Mouse (Mus musculus): ENCODE measurements around the gene Fads3. TPM values are rescaled to one million over a fixed set of nuclear protein-coding genes. Genes with fewer than 3 reads are reported as not detected.

The Fads3 gene
- polyA plus RNA-seq (2015; fragmentation: Nextera tagmentation; extraction: Ambion mirVana), result 17.2 and 17.6 TPM in 2 replicates

DNA sequence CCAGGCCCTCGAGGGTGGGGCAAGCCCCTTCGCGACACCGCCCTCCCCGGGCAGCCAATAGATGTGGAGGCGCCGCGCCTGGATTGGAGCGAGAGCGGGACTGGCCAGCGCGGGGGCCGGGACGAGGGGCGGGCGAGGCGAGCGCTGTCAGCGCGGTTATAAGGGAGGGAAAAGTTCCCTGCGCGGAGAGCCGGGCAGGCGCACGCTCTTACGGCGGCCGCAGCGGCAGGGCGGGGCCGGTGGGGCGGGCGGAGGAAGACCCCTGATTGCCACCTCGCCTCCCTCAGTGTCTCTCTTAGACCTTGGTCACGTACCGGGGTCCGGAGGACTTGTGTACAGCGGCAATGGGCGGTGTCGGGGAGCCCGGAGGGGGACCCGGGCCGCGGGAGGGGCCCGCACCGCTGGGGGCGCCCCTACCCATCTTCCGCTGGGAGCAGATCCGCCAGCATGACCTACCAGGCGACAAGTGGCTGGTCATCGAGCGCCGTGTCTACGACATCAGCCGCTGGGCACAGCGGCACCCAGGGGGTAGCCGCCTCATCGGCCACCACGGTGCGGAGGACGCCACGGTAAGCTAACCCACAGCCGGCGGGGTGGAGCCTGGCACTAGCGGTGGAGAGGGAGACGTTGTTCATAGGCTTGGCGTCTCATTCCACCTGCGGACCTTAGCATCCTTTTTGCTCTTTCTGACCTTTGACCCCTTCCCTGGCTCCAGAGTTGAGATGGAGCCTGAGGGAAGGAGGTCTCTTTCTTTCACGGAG lies at the start of gene Fads3:
TSS of gene Fads3 (plus strand) at position 182 of the 761 bp plus-strand sequence.
- Histone ChIP-seq H3K9ac (peak within 1 kb of the TSS; percentile 53), H3K9me3 (no peaks in the 10 kb centered on the region), H3K4me2 (peak within 1 kb of the TSS; percentile 98), H3K4me1 (peaks cover 28% of the 10 kb centered on the region), H3K27me3 (replicated peaks) (no peaks in the 10 kb centered on the region), H3K36me3 (no peaks in the 10 kb centered on the region), H3K4me3 (replicated peaks) (peak within 1 kb of the TSS; percentile 74), H3K27ac (peak within 1 kb of the TSS; percentile 75)
- peak; percentile 88 for ATAC-seq (ENCODE audit: insufficient read depth, low FRiP score, low read depth)
- WGBS, result under 1% methylated on average over 67 of the region's 69 CpGs

DNA sequence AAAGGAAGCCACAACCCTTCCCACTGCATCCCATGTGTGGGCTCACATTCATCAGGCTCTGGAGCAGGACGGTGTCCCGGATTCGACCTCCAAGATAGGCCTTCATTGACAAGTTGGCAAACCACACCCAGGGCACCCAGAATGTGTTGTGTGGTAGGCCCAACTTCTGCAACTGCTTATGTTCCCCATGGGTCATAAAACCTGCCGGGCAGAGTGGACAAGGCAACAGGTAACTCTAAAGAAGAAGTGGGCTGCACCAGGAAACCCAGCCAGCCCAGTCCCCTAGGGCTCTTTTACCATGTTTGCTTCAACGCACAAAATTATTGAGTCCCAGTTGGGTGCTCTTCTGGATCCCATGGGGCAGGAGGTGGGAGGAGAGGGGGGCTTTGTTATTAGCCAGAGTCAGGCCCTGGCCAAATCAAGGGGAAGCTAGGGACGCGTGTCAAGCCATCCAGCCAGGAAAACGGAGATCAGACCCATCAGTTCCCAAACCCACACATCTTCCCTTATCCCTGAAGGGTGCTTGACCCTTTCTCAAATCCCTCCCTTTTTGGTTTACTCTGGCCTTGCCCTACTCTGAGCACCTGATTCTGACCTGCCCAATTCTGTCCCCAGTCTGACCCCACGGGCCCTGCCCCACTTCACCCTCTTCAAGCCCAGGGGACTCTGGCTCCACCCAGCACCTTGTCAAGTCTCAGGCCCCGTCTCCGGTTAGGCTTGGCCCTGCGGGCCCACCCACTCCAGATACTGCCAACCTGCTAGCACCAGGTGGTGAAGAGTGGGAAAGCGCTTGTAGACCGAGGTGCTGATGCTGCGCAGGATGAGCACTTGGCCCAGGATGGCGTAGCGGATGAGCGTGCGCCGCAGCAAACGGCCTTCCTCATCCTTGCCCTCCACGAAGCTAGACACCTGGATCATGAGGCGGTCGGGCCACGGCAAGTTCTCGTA lies 49.1 kb upstream of the Fads3 start:
- no peak overlapping the region for H3K27ac ChIP-seq
- ATAC-seq (ENCODE audit: insufficient read depth, low FRiP score, low read depth), result peak; percentile 24
- no peaks in the 10 kb centered on the region for H3K9me3 ChIP-seq
- no peaks in the 10 kb centered on the region for H3K27me3 ChIP-seq (replicated peaks)
- no peaks in the 10 kb centered on the region for H3K36me3 ChIP-seq
- 44% methylated on average over 26 of the region's 26 CpGs for WGBS
- no peak overlapping the region for H3K9ac ChIP-seq
- H3K4me1 ChIP-seq, result peaks cover 11% of the 10 kb centered on the region; the same call in 1 of the 2 replicates
- peak overlapping the region; percentile 49 for H3K4me2 ChIP-seq
- peak overlapping the region; percentile 20 for H3K4me3 ChIP-seq (replicated peaks)

DNA sequence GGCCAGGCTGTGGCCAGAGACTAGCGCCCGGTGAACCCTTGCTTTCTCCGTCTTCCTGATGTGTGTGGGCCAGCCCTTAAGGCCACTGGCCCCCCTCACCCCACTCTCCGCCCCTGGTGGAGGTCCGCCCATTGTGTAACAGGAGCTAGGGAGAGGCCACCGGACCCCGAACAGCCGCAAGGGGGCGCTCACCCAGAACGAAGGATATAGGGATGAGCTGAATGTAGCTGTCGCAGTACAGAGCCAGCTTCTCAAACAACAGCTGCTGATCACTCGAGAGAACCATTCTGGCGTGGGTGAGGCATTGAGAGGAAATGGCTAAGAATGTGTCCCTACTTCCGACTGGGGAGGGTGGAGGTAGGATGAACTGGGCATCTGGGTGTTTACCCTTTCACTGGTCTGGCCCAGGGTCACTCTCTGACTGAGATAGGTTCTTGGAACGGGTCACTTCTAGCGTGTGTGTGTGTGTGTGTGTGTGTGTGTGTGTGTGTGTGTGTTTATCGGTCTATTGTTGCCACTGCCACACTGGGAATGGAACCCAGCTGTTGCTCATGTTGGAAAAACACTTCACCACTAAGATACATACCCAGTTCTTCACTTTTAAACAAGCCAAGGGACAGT lies 48.2 kb upstream of the Fads3 start:
- Histone ChIP-seq H3K4me2 (peak overlapping the region; percentile 49), H3K36me3 (no peaks in the 10 kb centered on the region), H3K4me1 (peaks cover 11% of the 10 kb centered on the region; the same call in 1 of the 2 replicates), H3K4me3 (replicated peaks) (peak overlapping the region; percentile 20), H3K27me3 (replicated peaks) (no peaks in the 10 kb centered on the region), H3K9me3 (no peaks in the 10 kb centered on the region), H3K9ac (no peak overlapping the region), H3K27ac (no peak overlapping the region)
- peak; percentile 79 for ATAC-seq (ENCODE audit: insufficient read depth, low FRiP score, low read depth)
- 7% methylated on average over 17 of the region's 17 CpGs for WGBS

DNA sequence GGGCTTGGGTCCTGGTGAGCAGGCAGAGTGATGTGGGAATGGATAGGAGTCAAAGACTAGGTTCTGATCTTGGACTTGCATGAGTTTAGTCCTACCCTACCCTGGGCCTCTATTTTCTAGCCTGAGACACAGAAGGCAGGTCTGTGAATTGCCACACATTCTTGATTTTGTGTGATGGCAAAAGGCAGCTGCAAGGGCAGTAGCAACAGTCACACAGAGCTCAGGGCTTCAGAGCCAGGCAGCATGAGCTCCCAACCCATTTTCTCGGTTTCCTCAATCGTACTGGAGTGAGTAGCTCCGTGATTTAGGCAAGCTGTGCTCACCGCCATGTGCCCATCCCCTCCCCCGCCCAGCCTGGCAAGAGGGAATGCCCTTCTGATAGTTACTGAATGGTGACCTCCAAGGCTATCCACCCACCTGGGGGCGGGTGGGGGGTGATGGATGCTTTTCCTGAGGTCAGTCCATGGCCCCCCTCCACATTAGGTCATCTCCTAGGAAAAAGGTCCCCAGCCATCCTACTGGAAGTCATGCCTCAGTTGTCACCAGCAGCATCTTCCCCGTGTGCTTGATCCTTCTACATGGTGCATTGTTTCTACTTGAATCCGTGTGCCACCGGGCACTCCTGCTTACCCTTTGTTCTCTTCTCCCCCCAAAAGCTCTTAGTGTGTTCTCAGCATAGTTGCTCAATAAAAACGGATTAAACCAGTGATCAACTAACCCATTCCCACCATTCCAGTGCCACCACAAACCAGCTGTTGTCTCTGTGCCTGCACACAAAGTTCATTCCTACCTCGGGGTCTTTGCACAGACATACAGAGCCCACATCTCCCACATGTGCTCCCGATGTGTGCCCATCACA lies 43.9 kb upstream of the Fads3 start:
- Histone ChIP-seq H3K36me3 (no peaks in the 10 kb centered on the region), H3K4me3 (replicated peaks) (no peak overlapping the region), H3K4me1 (peaks cover 11% of the 10 kb centered on the region; the same call in 1 of the 2 replicates), H3K9ac (no peak overlapping the region), H3K27me3 (replicated peaks) (no peaks in the 10 kb centered on the region), H3K9me3 (no peaks in the 10 kb centered on the region), H3K27ac (no peak overlapping the region), H3K4me2 (no peak overlapping the region)
- no peak for ATAC-seq (ENCODE audit: insufficient read depth, low FRiP score, low read depth)
- 72% methylated on average over 12 of the region's 12 CpGs for WGBS

DNA sequence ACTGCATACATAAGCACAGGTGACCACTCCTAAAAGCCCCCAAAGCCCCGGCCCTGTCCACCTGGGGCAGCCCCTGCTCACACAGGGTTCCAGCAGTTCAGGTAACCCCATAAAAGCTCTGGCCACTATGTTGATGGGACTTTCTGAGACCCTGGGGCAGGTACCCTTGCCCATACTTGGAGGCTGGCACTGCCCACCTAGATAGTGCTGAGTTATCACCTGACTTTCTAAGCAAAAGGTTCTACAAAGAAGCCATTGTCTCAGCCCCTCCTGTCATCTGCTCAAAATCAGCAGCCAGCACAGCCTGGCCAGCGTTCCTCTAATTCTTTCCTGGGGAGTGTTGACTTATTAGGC lies 43.3 kb upstream of the Fads3 start:
- WGBS, result 65% methylated on average over 2 of the region's 2 CpGs
- no peak for ATAC-seq (ENCODE audit: insufficient read depth, low FRiP score, low read depth)
- no peaks in the 10 kb centered on the region for H3K9me3 ChIP-seq

DNA sequence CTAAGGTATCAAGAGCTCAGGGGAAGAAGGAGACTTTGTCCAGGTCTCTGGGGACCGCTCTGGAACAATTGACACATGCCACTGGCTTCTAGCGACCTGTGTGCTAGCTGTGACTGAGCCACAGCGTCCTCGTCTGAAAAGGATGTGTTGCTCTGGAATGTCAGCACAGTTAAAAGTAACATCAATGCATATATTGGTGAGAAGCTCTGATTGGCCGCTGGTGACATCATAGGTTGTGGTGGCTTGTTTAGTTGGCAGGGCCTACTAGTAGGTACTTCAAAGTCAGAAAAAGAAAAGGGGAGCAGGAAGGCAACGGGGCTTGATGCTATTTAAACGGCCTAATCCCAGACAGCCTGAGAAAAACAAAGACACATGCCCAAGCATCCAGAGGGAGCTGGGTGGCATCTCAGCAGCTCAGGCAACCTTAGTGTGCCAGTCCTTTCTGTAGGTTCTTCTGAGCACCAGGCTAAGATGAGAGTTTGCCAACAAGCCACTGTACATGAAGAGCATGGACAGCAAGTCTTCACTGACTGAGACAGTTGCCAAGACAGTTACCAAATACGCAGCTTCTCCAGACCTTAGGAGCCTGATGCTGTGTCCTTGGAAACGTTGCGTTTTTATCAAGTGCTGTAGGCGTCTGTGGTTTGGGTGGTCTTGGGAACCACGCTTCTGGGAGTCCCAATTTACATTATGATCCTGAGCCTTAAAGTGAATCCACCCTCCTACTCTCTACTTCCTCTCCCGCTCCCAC lies 42.5 kb upstream of the Fads3 start:
- no peaks in the 10 kb centered on the region for H3K27me3 ChIP-seq (replicated peaks)
- 64% methylated on average over 13 of the region's 13 CpGs for WGBS

More for the DNA sequence above, 43.3 kb upstream of the Fads3 start:
- Histone ChIP-seq H3K4me1 (peaks cover 6% of the 10 kb centered on the region; the same call in 1 of the 2 replicates), H3K9ac (no peak overlapping the region), H3K4me3 (replicated peaks) (no peak overlapping the region), H3K27ac (no peak overlapping the region), H3K4me2 (no peak overlapping the region), H3K27me3 (replicated peaks) (no peaks in the 10 kb centered on the region), H3K36me3 (no peaks in the 10 kb centered on the region)

DNA sequence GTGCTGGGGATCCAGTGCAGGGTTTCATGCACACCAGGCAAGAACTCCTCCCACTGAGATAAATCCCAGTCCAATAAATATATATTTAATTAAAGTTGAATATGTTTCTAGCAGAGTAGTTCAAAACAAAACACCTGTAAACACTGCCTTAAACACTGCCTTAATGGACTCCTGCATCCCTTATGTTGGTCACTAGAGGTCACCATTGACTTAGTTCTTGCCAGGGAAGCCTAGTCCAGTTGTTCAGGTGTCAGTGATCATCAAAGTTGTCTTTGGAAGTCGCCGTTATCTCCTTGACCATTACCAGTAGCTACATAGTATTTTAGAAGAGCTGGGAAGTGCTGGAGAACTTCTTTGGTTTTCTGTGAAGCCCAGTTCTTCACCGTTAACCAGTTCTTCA lies 41.0 kb upstream of the Fads3 start:
- ATAC-seq (ENCODE audit: insufficient read depth, low FRiP score, low read depth), result peak; percentile 48; the same call in 1 of the 2 replicates
- WGBS, result 17% methylated on average over 3 of the region's 3 CpGs
- H3K9ac ChIP-seq, result no peak overlapping the region

More for the DNA sequence above, 42.5 kb upstream of the Fads3 start:
- no peak overlapping the region for H3K4me3 ChIP-seq (replicated peaks)
- no peak overlapping the region for H3K4me2 ChIP-seq
- no peaks in the 10 kb centered on the region for H3K36me3 ChIP-seq
- no peak overlapping the region for H3K9ac ChIP-seq
- no peak for ATAC-seq (ENCODE audit: insufficient read depth, low FRiP score, low read depth)
- H3K27ac ChIP-seq, result no peak overlapping the region
- H3K4me1 ChIP-seq, result no peaks in the 10 kb centered on the region
- H3K9me3 ChIP-seq, result no peaks in the 10 kb centered on the region

DNA sequence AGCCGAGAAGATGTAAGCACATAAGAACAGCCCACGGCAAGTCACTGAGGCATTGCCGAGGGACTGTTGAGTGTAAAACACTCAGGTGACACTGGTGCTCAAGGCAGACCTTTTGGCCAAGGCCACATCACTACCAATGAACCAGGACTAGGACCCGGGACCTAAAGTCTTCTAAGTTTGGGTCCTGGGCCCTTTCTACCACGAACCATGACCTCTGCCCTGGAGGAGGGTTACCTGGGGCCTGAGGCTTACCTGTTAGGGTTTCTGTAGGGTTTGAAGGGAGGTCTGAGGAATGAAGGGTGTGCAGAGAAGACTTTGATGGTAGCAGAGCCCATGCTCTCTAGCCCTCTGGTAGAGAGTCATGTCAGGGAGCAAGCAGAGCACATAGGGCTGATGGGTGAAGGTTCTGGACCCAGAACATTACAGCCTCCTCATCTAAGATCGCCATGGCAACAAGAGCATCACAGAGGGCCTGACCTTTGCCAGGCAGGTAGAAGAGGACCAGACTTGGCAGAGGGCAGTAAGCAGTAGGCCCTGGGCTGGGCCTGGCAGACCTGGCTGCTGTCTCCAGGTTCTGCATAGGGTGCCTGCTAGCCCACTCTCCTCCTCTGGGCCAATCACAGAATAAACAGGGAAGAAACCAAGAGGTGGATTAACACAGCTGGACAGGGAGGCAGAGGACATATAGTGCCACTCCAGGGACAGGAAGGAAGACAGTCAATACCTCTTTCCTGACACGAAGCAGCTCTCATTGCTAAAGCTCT lies 40.0 kb upstream of the Fads3 start, which contains the start of the genes Best1 and Rab3il1:
TSS of gene Best1 (minus strand) at position 428 of the 764 bp plus-strand sequence.
TSS of gene Rab3il1 (plus strand) at position 464 of the 764 bp plus-strand sequence.
- Histone ChIP-seq H3K4me2 (no peak within 1 kb of the TSS), H3K36me3 (no peaks in the 10 kb centered on the region), H3K27ac (no peak within 1 kb of the TSS), H3K9ac (no peak within 1 kb of the TSS), H3K27me3 (replicated peaks) (no peaks in the 10 kb centered on the region), H3K4me1 (no peaks in the 10 kb centered on the region), H3K9me3 (no peaks in the 10 kb centered on the region), H3K4me3 (replicated peaks) (no peak within 1 kb of the TSS)
- no peak for ATAC-seq (ENCODE audit: insufficient read depth, low FRiP score, low read depth)
- WGBS, result 76% methylated on average over 7 of the region's 7 CpGs

More for the DNA sequence above, 41.0 kb upstream of the Fads3 start:
- H3K4me1 ChIP-seq, result no peaks in the 10 kb centered on the region
- no peaks in the 10 kb centered on the region for H3K9me3 ChIP-seq
- H3K27me3 ChIP-seq (replicated peaks), result no peaks in the 10 kb centered on the region
- H3K27ac ChIP-seq, result no peak overlapping the region
- H3K36me3 ChIP-seq, result no peaks in the 10 kb centered on the region
- H3K4me3 ChIP-seq (replicated peaks), result no peak overlapping the region
- no peak overlapping the region for H3K4me2 ChIP-seq

DNA sequence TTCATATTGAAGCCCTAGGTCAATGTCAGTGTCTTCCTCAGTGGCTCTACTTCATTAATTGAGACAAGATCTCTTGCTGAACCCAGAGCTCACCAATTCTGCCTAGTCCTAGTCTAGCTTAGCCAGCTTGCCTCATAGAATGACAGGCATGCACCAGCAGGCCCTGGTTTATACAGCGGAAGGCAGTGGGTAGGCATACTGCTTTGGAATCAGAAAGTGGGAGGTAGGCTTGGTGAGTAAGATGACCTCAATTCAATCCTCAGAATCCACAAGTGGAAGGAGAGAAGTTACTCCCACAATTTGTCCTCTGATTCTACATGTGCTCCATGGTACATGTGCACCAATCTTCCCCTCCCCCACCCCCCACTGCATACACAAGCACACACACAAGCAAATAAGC lies 37.7 kb upstream of the Fads3 start:
- Histone ChIP-seq H3K27me3 (replicated peaks) (no peaks in the 10 kb centered on the region), H3K27ac (no peak overlapping the region), H3K4me1 (no peaks in the 10 kb centered on the region), H3K4me3 (replicated peaks) (no peak overlapping the region), H3K9me3 (no peaks in the 10 kb centered on the region), H3K36me3 (no peaks in the 10 kb centered on the region), H3K9ac (no peak overlapping the region), H3K4me2 (no peak overlapping the region)
- 92% methylated on average over 1 of the region's 1 CpGs for WGBS
- ATAC-seq (ENCODE audit: insufficient read depth, low FRiP score, low read depth), result no peak

DNA sequence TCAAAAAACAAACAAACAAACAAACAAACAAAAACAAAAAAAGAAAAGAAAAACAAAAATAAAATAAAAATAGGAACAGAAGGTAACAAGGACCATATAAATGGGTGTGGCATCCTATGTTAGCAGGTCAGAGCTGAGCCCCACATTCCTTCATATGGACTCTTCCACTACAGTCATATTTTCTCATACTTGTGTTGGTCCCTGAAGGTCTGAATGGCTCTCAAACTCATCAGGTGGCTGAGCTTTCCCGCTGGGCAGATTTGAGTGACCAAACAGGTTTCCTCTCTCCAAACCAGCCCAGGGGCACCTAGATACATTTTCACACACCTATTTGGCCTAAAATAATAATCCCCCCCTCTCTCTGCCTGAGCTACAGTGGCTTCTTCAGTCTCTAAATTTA lies 30.0 kb upstream of the Fads3 start:
- Histone ChIP-seq H3K4me3 (replicated peaks) (no peak overlapping the region), H3K9me3 (no peaks in the 10 kb centered on the region), H3K9ac (no peak overlapping the region), H3K36me3 (no peaks in the 10 kb centered on the region), H3K4me2 (no peak overlapping the region), H3K27me3 (replicated peaks) (no peaks in the 10 kb centered on the region), H3K4me1 (peaks cover 14% of the 10 kb centered on the region), H3K27ac (no peak overlapping the region)
- WGBS, result 91% methylated on average over 1 of the region's 1 CpGs
- no peak for ATAC-seq (ENCODE audit: insufficient read depth, low FRiP score, low read depth)

Data from stomach, embryonic 15.5 days (tissue).